Mouse (Mus musculus) urinary bladder, postnatal 4 days (tissue): ENCODE measurements around the gene 1700014D04Rik.
"Not testable (repeated sequence)": the region's sequence is repeated elsewhere in the genome, so short reads cannot be mapped to it uniquely, and the experiment has no call there.

Experiments used
- DNase-seq, 2 experiments: peaks; one replicate each; pipeline ENCODE4 v3.0.0; 2021 to 2022; ENCODE audit warnings: low spot score in 2 of 2

1700014D04Rik gene

DNA sequence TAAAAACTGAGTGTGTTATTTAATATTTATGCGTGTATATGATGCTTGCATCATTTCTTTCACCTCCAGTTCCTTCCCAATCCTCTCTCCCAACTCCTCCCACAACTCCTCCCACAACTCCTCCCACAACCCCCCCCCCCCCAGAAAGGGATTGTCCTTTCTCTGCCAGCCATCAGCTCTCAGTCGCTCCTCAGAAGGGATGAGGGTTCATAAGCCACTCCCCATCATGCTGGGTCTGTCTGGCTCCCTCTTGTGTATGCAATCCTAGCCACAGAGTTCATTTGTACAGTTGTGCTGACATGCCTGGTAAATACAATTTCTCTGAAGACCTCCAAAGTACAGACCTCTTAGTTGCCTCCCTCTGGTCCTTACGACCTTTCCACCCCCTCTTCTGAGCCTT is 11.4 kb downstream of the 1700014D04Rik start:
- DNase-seq: no peak

DNA sequence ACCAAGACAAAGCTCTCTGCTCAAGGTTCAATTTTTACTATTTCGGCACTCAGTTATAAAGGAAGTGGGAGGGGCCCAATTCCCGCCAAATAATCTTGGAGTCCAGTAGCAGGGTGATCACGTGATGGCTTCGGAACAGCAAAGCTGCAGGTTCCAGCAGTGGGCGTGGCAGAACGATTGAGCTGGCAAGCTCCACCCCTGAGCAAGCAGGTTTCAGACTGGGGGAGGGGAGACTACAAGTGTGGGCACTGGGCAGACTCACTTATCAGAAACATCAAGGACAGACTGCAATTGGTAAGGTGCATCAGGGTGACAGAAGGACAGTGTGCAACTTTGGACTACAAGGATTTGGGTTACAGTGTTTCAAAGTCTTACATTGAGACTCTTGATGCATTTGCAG is 12.2 kb downstream of the 1700014D04Rik start:
- not testable (repeated sequence) for DNase-seq

DNA sequence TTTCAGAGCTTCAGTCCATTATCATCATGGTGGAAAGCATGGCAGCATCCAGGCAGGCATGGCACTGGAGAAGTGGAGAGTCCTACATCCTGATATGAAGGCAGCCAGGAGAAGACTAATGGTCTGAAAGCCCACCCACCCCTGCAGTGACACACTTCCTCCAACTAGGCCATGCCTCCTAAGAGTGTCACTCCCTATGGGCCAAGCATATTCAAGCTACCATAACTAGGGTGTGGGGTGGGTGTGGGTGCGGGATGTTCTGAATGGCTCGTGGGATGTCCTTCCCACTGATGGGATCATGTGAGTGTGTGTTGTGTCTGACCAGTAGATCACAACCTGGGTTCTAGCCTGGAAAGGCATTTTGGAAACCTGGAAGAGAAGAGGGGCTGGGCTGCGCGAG is 12.6 kb downstream of the 1700014D04Rik start:
- DNase-seq: no peak

DNA sequence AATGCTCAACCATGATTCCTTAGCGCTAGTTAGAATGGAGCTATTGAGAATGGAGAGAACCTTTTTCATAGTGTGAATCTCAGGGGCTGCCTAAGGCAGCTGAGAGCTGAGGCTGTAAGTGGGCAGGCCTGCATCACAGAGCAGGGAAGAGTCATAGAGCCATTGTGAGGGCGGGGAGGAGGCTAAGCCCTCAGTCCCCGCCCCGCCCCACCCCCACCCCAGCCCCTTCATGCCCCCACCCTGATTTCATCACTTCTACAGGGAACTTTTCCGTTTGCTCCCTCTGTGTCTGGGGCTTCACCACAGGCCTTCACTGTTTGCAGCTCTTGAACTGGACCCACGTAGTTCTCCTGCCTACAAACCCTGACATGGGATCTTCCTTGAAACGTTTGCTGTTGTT is 14.9 kb downstream of the 1700014D04Rik start, which contains the start of gene Spata31d1d:
Gene Spata31d1d, minus strand, starts transcription at position 101 of the 400 bp plus-strand sequence.
- DNase-seq: no peak

DNA sequence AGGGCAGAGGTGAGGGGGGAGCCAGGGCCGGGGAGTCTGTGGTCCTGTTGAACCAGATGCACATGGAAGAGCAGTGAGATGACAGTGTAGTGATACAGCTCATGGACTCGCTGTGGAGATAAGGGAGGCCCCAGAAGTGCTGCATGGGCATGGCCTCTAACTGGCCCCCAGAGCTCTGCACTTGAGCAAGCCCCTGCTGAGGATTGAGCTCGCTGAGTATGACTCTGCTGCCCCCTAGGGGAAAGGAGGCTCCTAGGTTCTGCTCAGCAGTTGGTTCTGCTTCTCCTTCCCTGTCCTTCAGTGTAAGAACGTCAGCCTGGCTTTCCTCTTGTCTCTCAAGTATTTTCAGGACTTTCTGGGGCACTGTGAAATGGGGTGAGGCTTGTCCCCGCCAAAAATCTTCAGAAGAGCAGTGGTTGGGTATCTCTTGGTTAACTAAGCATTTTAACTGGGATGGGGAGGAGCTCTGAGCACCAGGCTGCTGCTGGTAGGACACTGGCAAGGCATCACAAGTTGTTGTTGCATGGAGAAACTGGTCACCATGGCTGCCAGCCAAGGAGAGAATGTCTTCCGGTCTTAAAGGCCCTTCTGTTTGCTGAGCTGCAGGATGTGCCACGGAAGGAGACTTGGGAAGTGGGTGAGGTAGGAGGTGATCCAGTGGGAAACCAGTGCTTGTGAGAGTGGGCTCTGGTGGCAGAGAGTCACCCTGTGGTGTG is 18.0 kb downstream of the 1700014D04Rik start:
- DNase-seq: peak; percentile 59 to 75

DNA sequence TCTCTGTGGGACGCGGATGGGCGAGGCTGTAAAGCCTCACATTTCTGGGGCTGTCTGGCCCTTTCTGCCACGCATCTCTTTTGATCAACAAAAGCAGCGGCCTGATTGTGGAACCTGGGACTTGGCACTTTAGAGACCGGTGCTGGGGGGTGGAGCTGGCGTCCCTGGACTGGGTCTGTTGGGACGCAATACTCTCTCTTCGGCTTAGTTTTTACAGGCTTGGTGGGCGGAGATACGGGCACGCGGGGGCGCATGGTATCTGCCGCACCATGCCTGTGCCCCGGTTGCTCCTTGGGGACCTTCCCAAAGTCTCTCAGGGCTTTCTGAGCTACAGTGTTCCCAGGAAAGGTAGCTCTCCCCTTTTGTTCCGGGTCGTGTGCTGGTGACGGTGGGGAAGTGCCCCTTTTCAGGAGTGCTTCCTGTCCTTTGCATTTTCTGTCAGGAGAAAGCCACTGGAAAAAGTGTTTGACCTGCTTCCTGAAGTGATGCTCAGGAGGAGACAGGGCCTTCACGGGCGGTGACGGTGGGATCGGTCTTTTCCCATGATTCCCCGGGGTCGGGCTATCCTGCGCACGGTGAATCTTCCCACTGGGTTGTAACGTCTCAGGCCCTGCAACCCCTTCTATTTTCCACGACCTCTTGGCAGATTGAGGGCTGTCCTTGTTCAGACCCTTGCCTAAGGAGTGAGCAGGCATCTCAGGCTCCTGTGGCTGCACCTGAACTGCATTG is 20.2 kb downstream of the 1700014D04Rik start:
- DNase-seq: no peak

DNA sequence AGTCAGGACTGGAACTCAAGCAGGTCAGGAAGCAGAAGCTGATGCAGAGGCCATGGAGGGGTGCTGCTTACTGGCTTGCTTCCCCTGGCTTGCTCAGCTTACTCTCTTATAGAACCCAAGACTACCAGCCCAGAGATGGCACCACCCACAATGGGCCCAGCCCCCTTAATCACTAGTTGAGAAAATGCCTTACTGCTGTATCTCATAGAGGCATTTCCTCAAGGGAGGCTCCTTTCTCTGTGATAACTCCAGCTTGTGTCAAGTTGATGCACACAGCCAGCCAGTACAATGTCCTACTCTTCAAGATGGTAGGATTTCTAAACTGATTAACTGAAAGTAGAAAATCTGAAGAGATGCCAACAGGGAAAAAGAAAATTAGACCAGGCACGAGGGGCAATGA is 24.5 kb downstream of the 1700014D04Rik start:
- not testable (repeated sequence) for DNase-seq

DNA sequence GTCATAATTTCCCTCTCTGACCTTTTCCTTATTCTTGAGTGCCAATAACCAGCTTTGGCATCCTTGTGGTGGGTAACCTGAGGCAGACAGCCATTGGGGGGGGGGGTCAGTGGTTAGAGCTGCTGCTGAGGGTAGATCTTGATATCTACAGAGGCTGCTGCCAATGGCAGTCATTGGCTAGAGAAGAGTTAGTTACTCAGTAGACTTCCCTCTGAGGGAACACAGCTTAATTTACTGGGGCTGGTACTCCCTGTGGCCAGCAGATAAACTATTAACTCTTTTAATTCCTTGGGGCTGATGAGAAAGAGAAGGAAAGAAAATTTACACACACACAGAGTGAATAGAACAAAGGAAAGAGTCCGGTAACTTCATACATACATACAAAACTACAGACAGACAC is 27.1 kb downstream of the 1700014D04Rik start:
- DNase-seq: no peak

DNA sequence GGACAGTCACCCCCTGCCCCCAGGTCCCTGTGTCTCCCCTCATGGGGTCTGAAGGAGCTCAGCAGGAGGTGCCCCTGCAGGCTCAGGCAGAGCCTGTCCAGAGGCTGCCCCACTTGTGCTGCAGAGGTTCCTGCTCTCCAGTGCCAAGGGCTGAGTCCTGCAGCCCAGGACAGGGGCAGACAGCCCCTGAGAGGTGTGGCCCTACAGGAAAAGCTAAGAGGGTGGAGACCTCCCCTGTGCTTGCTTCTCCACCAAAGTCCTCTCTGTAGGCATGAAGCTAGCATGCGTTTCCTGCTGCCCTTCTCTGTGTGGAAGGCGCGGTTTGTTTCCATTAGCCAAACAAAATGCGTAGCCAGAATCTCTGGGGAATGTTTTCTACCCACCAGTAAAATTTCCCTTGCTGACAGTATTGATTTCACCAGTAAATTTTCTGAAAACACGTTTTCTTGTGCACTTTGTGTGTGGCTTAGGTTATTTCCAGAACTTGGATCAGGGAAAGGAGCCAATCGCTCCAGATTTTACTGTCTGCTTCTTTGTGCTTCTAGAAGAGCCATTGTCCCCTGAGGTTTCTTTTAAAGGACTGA is 27.6 kb downstream of the 1700014D04Rik start:
- DNase-seq: not testable (repeated sequence)

DNA sequence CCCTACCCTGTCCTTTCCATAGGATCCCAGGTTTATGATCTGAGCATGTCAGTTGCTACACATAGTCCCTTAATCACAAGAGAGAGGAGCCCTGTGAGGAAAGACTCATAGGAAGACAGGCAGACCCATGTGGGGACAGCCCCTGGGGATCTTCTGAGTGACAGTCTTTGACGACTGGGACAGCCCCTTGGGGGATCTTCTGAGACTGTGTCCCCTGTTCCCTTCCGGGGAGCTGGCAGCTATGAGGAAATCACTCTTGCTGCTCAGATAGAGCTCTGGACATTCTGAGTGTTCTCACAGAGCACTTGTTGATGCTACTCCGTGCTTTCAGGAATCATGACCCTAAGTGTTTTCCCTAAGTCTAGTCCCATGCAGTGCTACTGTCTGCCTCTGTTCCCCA is 32.8 kb downstream of the 1700014D04Rik start:
- DNase-seq: no peak

DNA sequence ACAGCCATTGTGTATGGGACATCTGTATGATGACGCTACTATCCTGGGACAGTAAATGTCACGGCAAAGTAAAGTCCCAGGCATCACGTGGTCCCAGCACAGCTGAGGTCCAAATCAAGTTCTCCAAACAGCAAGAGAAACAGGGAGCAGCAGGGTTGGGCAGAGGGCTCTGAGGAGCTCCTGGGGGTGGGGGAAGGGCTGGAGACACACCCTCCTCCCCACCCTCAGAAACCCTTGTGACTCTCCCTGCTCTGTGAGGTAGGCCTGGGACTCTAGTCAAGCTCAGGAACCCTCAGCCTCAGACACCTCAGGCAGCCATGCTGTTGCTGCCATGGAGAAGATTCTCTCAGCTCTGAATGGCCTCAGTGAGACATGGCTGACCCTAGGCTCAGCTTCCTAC is 34.6 kb downstream of the 1700014D04Rik start, which contains the start of gene Spata31d1b:
Gene Spata31d1b, plus strand, starts transcription at position 301 of the 400 bp plus-strand sequence.
- not testable (repeated sequence) for DNase-seq

DNA sequence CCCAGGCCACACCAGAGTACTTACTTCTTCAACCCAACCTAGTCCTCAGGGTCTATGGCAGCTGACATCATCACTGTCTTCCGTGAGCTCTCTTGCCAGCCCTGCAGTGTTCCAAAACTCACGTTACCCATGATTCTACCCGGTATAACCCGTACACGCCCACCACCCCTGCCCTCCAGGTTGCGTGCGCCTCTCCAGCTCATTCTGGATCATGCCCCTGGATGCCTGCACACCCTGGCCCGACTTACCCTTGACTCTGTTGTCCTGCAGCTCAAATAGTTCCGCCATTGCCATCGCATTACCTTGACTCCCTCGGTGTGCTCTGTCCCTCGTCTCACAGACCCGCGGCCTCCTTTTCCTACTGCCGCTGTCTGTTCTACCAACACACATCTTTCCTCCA is 36.3 kb downstream of the 1700014D04Rik start, which contains the start of gene Spata31d1a:
Gene Spata31d1a, minus strand, starts transcription at position 101 of the 400 bp plus-strand sequence.
- no peak for DNase-seq

DNA sequence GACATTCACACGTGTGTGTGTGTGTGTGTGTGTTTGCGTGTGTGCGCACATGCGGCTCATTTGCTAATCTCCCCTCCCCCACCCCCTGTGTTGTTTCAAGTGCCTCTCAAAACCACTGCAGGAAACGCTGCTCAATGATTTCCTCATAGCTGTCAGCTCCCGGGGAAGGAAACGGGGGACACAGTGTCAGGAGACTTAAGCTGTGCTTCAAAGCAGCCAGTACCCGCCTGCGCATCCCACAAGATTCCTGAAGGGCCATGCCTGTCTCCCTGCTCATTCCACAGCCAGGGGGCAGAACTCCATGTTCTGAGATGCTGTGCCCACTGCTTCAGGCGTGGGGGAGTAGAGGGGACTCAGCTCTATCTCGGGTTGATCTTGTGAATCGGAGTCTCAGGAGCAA is 42.0 kb downstream of the 1700014D04Rik start:
- DNase-seq: no peak

DNA sequence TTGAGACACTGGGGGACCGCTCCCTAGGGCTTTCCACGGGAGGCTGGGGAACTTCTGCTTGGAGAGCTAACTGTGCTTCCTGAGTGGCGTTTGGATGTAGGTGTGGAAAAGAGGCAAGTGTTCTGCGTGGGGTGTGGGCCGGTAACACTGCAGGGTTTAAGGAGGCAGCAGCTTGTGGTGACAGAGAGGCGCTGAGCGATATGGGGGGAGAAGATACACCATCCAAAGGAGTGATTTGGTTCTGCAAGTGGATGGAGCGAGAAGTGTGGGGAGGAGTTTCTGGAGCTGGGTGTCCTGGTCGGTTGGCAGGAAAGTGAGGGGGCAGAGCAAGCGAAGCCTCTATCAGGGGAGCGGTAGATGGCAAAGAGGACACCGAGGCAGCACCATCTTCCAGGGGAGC is 43.0 kb downstream of the 1700014D04Rik start:
- DNase-seq: no peak

DNA sequence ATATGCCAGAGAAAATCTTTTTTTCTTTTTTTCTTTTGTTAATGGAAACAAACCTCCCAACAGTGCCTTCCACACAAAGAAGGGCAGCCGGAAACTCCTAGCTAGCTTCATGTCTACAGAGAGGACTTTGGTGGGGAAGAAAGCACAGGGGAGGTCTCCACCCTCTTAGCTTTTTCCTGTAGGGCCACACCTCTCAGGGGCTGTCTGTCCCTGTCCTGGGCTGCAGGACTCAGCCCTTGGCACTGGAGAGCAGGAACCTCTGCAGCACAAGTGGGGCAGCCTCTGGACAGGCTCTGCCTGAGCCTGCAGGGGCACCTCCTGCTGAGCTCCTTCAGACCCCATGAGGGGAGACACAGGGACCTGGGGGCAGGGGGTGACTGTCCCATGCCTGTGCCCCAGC is 46.4 kb downstream of the 1700014D04Rik start:
- not testable (repeated sequence) for DNase-seq

DNA sequence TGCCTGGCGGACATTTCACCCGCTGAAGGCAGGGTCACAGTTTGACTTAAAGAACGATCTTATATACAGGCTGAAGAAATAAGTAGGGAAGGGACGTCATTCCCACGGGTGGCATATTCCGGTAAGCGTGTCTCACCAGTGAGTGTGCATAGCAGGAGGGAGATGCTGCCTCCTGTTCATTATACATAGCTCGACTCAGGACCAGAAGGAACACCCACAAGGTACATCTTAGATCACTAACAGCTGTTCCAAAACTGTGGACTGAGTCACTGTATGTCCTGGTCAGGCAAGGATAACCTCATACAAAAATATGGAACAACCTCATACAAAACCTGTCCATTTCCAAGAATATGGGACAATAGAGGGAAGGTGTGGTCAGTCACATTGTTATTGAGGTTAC is 47.4 kb downstream of the 1700014D04Rik start:
- DNase-seq: no peak

DNA sequence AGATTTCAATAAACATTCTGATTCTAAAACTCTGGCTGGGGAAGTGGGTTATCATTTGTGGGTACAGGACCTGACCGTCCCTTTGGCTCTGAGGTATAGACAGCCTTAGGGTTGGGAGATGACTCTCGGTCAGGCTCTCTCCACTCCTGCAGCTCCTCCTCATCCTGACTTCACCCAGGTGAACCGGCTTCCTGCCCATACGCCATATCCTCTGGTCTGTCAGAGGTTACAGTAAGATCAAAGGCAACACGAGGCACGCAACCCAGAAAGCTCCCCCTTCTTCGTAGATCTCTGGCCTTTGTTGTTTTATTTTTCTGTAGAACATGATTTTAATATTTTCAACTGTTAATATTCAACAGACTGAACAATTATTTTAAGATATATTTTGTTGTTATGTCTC is 50.8 kb downstream of the 1700014D04Rik start:
- no peak for DNase-seq

DNA sequence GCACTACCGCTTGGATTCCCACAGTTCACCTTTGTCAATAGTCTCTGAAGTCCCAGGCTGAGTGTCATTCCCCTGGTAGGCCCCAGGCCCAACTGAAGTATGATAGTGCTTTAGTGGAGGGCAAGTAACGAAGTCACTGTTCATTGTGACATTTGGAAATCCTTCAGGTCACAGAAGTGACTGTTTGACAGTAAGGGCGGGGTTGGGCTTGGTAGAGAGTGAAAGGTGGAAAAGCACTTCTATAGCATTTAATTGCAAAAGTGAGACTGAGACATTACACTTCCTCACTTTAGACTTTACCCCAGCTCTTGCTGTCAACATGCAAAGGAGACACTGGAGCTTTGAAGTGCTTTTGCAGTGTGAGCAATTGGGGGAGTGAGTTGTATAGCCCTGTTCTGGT is 52.5 kb downstream of the 1700014D04Rik start, which contains the start of gene 4921517D22Rik:
Gene 4921517D22Rik, minus strand, starts transcription at position 101 of the 400 bp plus-strand sequence.
- DNase-seq: no peak

DNA sequence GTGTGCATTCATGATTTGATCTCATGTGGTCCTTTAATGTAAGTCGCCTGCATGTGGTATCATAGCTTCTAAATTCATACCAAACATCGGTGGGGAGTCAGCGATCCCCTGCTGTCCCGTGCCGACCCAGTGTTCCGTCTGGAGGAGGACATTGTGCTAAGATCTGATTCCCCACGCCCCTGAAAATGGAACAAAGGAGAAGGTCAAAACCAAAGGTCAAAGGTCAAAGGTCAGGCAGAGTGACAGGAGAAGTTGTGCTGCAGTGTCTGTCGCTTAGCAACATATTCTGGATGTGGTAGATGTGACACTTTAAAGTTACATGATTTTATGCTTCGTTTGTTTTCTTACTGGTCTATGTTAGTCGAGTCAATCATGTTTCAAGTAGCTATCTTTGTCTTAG is 55.1 kb downstream of the 1700014D04Rik start:
- no peak for DNase-seq
